Mouse (Mus musculus) inflammation-experienced regulatory T-cells, adult 16 weeks (primary cell): ENCODE measurements around the gene Fastkd2. TPM values are rescaled to one million over a fixed set of nuclear protein-coding genes. Genes with fewer than 3 reads are reported as not detected.

Source experiments
- polyA plus RNA-seq: library from polyadenylated mRNA; unstranded; fragments of 100-300 nt; shearing (Covaris generic); gene quantifications from one replicate; pipeline ENCODE4 v1.2.1, GENCODE M21; 2017

Fastkd2 gene
- 59.8 TPM for polyA plus RNA-seq

GRCm38 (mm10) chr1:63730240-63730771 is at the start of gene Fastkd2, which contains the start of gene Mdh1b:
Gene Fastkd2 (plus strand): TSS chr1:63730614.
Gene Mdh1b (minus strand): TSS chr1:63730318.

DNA sequence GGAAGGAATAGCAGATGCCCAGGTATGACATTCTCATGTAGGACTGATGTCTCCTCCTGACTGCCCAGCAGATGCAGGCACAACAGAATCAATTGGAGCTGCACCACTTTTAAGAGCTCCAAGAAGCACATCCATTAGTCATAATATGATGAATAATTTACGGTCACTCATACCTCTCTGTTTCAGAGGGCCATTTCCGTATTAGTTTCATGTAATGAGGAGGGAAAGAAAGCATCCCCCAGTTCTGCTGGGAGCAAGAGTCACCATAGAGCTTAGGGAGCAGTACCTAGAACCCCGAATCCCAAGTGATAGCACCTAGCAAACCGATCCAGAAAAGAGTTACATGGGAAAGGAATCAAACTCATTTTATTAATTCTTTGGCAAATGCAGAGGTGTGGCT is 43.6 kb upstream of the Fastkd2 start, which contains the start of gene Dytn:
TSS of gene Dytn (minus strand) at position 101 of the 400 bp plus-strand sequence.

DNA sequence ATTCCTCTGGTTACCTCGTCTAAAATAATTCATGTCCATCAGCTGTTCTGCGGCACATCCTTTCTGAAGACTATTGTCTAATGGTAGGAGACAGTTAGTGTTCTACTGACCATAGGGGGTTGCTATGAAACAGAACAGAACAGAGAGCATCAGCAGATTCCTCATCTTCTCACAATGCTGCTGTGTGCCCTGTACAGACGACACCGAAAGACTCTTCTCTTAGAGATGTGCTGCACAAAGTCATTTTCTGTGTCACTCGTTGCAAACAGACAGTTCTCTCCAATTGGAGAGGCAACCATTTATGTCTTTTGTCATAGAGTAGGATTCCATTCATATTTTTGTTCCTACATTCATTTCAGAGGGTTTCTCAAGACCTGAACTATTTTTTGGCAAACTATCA is 38.8 kb downstream of the Fastkd2 start, which contains the start of gene 4933402D24Rik:
TSS of gene 4933402D24Rik (minus strand) at position 101 of the 400 bp plus-strand sequence.

Other genes starting within 250 kb of the Fastkd2 start
- gene Gm39653, start 114.6 kb upstream of the Fastkd2 start, polyA plus RNA-seq = not detected
- gene Dytn, start 43.7 kb upstream of the Fastkd2 start, polyA plus RNA-seq = not detected
- not detected for gene Mdh1b, start 296 bp upstream of the Fastkd2 start, polyA plus RNA-seq
- not detected for gene 4933402D24Rik, start 38.7 kb downstream of the Fastkd2 start, polyA plus RNA-seq